7 mouse cellular contexts compared by ENCODE assay signal in genomic region chr4:106854361-106855309, GRCm38 (mm10). TPM values are rescaled to one million over a fixed set of nuclear protein-coding genes. Genes with fewer than 3 reads are reported as not detected.
DNase-seq lines count a peak whose midpoint lies in the region; ATAC-seq and TF ChIP-seq lines count a peak whose summit lies in the region.

No protein-coding gene starts in this region.

- 30% methylated on average over 14 of the region's 15 CpGs for WGBS in lung, postnatal 0 days
- 5% methylated on average over 13 of the region's 15 CpGs for WGBS in limb, embryonic 11.5 days

- H3K4me2 ChIP-seq in lung, postnatal 0 days (replicated peaks; ENCODE audit: low read depth, low read length) = no peak overlapping the region
- H3K4me2 ChIP-seq in limb, embryonic 11.5 days (ENCODE audit: low read depth, severe bottlenecking) = peak overlapping the region; percentile 37; the same call in 1 of the 2 replicates

- no peak for TF ChIP-seq CTCF in lung, postnatal 0 days (IDR thresholded peaks at IDR 0.05)

- H3K36me3 ChIP-seq in lung, postnatal 0 days (ENCODE audit: insufficient read depth, low read length) = no peaks in the 10 kb centered on the region
- no peaks in the 10 kb centered on the region for H3K36me3 ChIP-seq in limb, embryonic 11.5 days (ENCODE audit: control insufficient read depth, insufficient read depth, low read length)

- no peaks in the 10 kb centered on the region for H3K9me3 ChIP-seq in lung, postnatal 0 days (ENCODE audit: low read length)
- H3K9me3 ChIP-seq in limb, embryonic 11.5 days (ENCODE audit: control insufficient read depth, low read length) = no peaks in the 10 kb centered on the region

- no peaks in the 10 kb centered on the region for H3K27me3 ChIP-seq in lung, postnatal 0 days (replicated peaks; ENCODE audit: insufficient read depth, low read length)
- H3K27me3 ChIP-seq in limb, embryonic 11.5 days (ENCODE audit: control insufficient read depth, insufficient read depth, low read length) = no peaks in the 10 kb centered on the region

- no peaks in the 10 kb centered on the region; the same call in 1 of the 2 replicates for H3K4me1 ChIP-seq in lung, postnatal 0 days (ENCODE audit: insufficient read depth, low read depth, low read length)
- peaks cover 35% of the 10 kb centered on the region for H3K4me1 ChIP-seq in limb, embryonic 11.5 days (ENCODE audit: control insufficient read depth, insufficient read depth, low read length)

- no peak for DNase-seq in lung, postnatal 0 days (ENCODE audit: low spot score)
- DNase-seq in lung, postnatal 36 days = no peak
- DNase-seq in limb, embryonic 11.5 days (ENCODE audit: low spot score) = peak; percentile 60
- DNase-seq in retina, embryonic 14.5 days (ENCODE audit: low spot score) = peak; percentile 63
- no peak for DNase-seq in spleen, adult 18-20 months

- peak; percentile 46; the same call in 1 of the 2 replicates for ATAC-seq in lung, postnatal 0 days
- ATAC-seq in erythroblast, adult 5-6 weeks (replicated peaks; ENCODE audit: low FRiP score, poor library complexity, severe bottlenecking) = peak; percentile 44; the same call in 1 of the 2 replicates
- ATAC-seq in limb, embryonic 11.5 days (ENCODE audit: insufficient number of reproducible peaks, low FRiP score, low TSS enrichment, low read depth) = peak; percentile 78
- no peak for ATAC-seq in CD4-positive, CD25-positive, alpha-beta regulatory T cell, adult 4 months

- H3K4me3 ChIP-seq in lung, postnatal 0 days (ENCODE audit: low read depth, low read length) = no peak overlapping the region
- H3K4me3 ChIP-seq in limb, embryonic 11.5 days (ENCODE audit: low read depth, low read length) = peak overlapping the region; percentile 0; the same call in 1 of the 2 replicates

- TF ChIP-seq EP300 in lung, postnatal 0 days (IDR thresholded peaks at IDR 0.05) = no peak

- no peak overlapping the region for H3K27ac ChIP-seq in lung, postnatal 0 days (ENCODE audit: low read length)
- peak overlapping the region; percentile 85 for H3K27ac ChIP-seq in limb, embryonic 11.5 days (replicated peaks; ENCODE audit: low read depth, low read length)

- no peak overlapping the region for H3K9ac ChIP-seq in lung, postnatal 0 days (replicated peaks; ENCODE audit: low read depth)
- H3K9ac ChIP-seq in limb, embryonic 11.5 days (ENCODE audit: low read length) = peak overlapping the region; percentile 43; the same call in 1 of the 2 replicates

RNA-seq across cellular contexts. Expression of gene Acot11, which starts 49.8 kb away (rescaled TPM):
- 0.93 and 0.96 TPM in 2 replicates for polyA plus RNA-seq in lung, postnatal 0 days (2015; fragmentation: Nextera tagmentation; extraction: Ambion mirVana)
- total RNA-seq in erythroblast, adult 5-6 weeks (2015; ENCODE audit: low replicate concordance) = 0.19 and 2.7 TPM in 2 replicates
- 1.3 TPM in 2 replicates for total RNA-seq in erythroblast, adult 5-6 weeks (2017; ENCODE audit: low replicate concordance)
- polyA plus RNA-seq in limb, embryonic 11.5 days (2014; fragmentation: Nextera tagmentation; extraction: Ambion mirVana) = 6.5 and 10.1 TPM in 2 replicates
- 10 to 100 TPM in 1 of 2 experiments, 1 to 10 TPM in 1; 2.5 to 10.2 TPM for polyA plus RNA-seq in CD4-positive, CD25-positive, alpha-beta regulatory T cell, adult 4 months (2017; shearing (Covaris generic))

RNA-seq across cellular contexts. Expression of gene Ssbp3, which starts 55.9 kb away (rescaled TPM):
- 40.2 and 49.8 TPM in 2 replicates for polyA plus RNA-seq in lung, postnatal 0 days (2015; fragmentation: Nextera tagmentation; extraction: Ambion mirVana)
- 55.9 and 73.4 TPM in 2 replicates for total RNA-seq in erythroblast, adult 5-6 weeks (2015; ENCODE audit: low replicate concordance)
- 49.8 and 56.6 TPM in 2 replicates for total RNA-seq in erythroblast, adult 5-6 weeks (2017; ENCODE audit: low replicate concordance)
- 179 and 186 TPM in 2 replicates for polyA plus RNA-seq in limb, embryonic 11.5 days (2014; fragmentation: Nextera tagmentation; extraction: Ambion mirVana)
- 10 to 100 TPM; 60.0 to 60.9 TPM for polyA plus RNA-seq in CD4-positive, CD25-positive, alpha-beta regulatory T cell, adult 4 months (2017; shearing (Covaris generic))

Comparison
In these comparisons a context has a peak if more than half of its experiments do, and no peak if none do; other contexts are left out.
1. DNase-seq: peak in limb, embryonic 11.5 days (single experiment) and retina, embryonic 14.5 days (single experiment); none in lung, postnatal 0 days (single experiment), lung, postnatal 36 days (single experiment) and spleen, adult 18-20 months (0 of 2).